Mouse (Mus musculus): ENCODE results near the gene Ifng. TPM values are rescaled to one million over a fixed set of nuclear protein-coding genes. Genes with fewer than 3 reads are reported as not detected.
A peak's percentile ranks its signal among the peaks of the same experiment; 100 is the strongest.

Gene Ifng
- not detected in 2 replicates for polyA plus RNA-seq (2012; rRNA removed)

GRCm38 (mm10) chr10:118440742-118441240 is at the start of gene Ifng:
Ifng (plus strand) TSS chr10:118441046.
- Histone ChIP-seq H3K4me3 (replicated peaks; ENCODE audit: extremely low read depth, low read depth, low read length) (no peak within 1 kb of the TSS), H3K4me1 (ENCODE audit: control insufficient read depth, insufficient read depth, low read length) (no peaks in the 10 kb centered on the region)
- no peak for TF ChIP-seq POLR2A (IDR thresholded peaks at IDR 0.05; ENCODE audit: borderline replicate concordance, extremely low read depth, low read depth, low read length)
- no peak for TF ChIP-seq CTCF (IDR thresholded peaks at IDR 0.05; ENCODE audit: insufficient read depth, low read length)
- WGBS: 87% methylated on average over 11 of the region's 11 CpGs
- no peak for DNase-seq

- no peak for TF ChIP-seq CTCF (IDR thresholded peaks at IDR 0.05; ENCODE audit: insufficient read depth, low read length)
- TF ChIP-seq POLR2A (IDR thresholded peaks at IDR 0.05; ENCODE audit: borderline replicate concordance, extremely low read depth, low read depth, low read length): no peak
- no peak for DNase-seq
- no peak overlapping the region for H3K4me3 ChIP-seq (replicated peaks; ENCODE audit: extremely low read depth, low read depth, low read length)
- no peaks in the 10 kb centered on the region for H3K4me1 ChIP-seq (ENCODE audit: control insufficient read depth, insufficient read depth, low read length)
- 69% methylated on average over 16 of the region's 16 CpGs for WGBS
These were observed 40.9 kb upstream of the Ifng start for GRCm38 (mm10) chr10:118399917-118400316.

GRCm38 (mm10) chr10:118406463-118407221 is 34.2 kb upstream of the Ifng start:
- 65% methylated on average over 5 of the region's 5 CpGs for WGBS
- TF ChIP-seq CTCF (IDR thresholded peaks at IDR 0.05; ENCODE audit: insufficient read depth, low read length): no peak
- no peak for TF ChIP-seq POLR2A (IDR thresholded peaks at IDR 0.05; ENCODE audit: borderline replicate concordance, extremely low read depth, low read depth, low read length)
- Histone ChIP-seq H3K4me1 (ENCODE audit: control insufficient read depth, insufficient read depth, low read length) (no peaks in the 10 kb centered on the region), H3K4me3 (replicated peaks; ENCODE audit: extremely low read depth, low read depth, low read length) (no peak overlapping the region)
- no peak for DNase-seq

GRCm38 (mm10) chr10:118411377-118411776 is 29.5 kb upstream of the Ifng start:
- Histone ChIP-seq H3K4me3 (replicated peaks; ENCODE audit: extremely low read depth, low read depth, low read length) (no peak overlapping the region), H3K4me1 (ENCODE audit: control insufficient read depth, insufficient read depth, low read length) (no peaks in the 10 kb centered on the region)
- TF ChIP-seq CTCF (IDR thresholded peaks at IDR 0.05; ENCODE audit: insufficient read depth, low read length) (peak; percentile 55; the same call in 1 of the 2 replicates), POLR2A (IDR thresholded peaks at IDR 0.05; ENCODE audit: borderline replicate concordance, extremely low read depth, low read depth, low read length) (no peak)
- DNase-seq: no peak

- H3K4me3 ChIP-seq (replicated peaks; ENCODE audit: extremely low read depth, low read depth, low read length): no peak overlapping the region
- TF ChIP-seq POLR2A (IDR thresholded peaks at IDR 0.05; ENCODE audit: borderline replicate concordance, extremely low read depth, low read depth, low read length) (no peak), CTCF (IDR thresholded peaks at IDR 0.05; ENCODE audit: insufficient read depth, low read length) (no peak)
- DNase-seq: no peak
- no peaks in the 10 kb centered on the region for H3K4me1 ChIP-seq (ENCODE audit: control insufficient read depth, insufficient read depth, low read length)
- 72% methylated on average over 5 of the region's 5 CpGs for WGBS
These were observed 28.1 kb upstream of the Ifng start for GRCm38 (mm10) chr10:118412774-118413173.

- 30% methylated on average over 7 of the region's 7 CpGs for WGBS
- Histone ChIP-seq H3K4me1 (ENCODE audit: control insufficient read depth, insufficient read depth, low read length) (no peaks in the 10 kb centered on the region), H3K4me3 (replicated peaks; ENCODE audit: extremely low read depth, low read depth, low read length) (no peak overlapping the region)
- DNase-seq: no peak
- no peak for TF ChIP-seq POLR2A (IDR thresholded peaks at IDR 0.05; ENCODE audit: borderline replicate concordance, extremely low read depth, low read depth, low read length)
- no peak for TF ChIP-seq CTCF (IDR thresholded peaks at IDR 0.05; ENCODE audit: insufficient read depth, low read length)
These were observed 21.8 kb upstream of the Ifng start for GRCm38 (mm10) chr10:118419000-118419425.

GRCm38 (mm10) chr10:118420896-118421295 is 19.9 kb upstream of the Ifng start:
- DNase-seq: no peak
- TF ChIP-seq CTCF (IDR thresholded peaks at IDR 0.05; ENCODE audit: insufficient read depth, low read length): no peak
- TF ChIP-seq POLR2A (IDR thresholded peaks at IDR 0.05; ENCODE audit: borderline replicate concordance, extremely low read depth, low read depth, low read length): no peak
- H3K4me1 ChIP-seq (ENCODE audit: control insufficient read depth, insufficient read depth, low read length): no peaks in the 10 kb centered on the region
- H3K4me3 ChIP-seq (replicated peaks; ENCODE audit: extremely low read depth, low read depth, low read length): no peak overlapping the region

- Histone ChIP-seq H3K4me3 (replicated peaks; ENCODE audit: extremely low read depth, low read depth, low read length) (no peak overlapping the region), H3K4me1 (ENCODE audit: control insufficient read depth, insufficient read depth, low read length) (no peaks in the 10 kb centered on the region)
- no peak for DNase-seq
- WGBS: 87% methylated on average over 6 of the region's 6 CpGs
- TF ChIP-seq CTCF (IDR thresholded peaks at IDR 0.05; ENCODE audit: insufficient read depth, low read length): no peak
- TF ChIP-seq POLR2A (IDR thresholded peaks at IDR 0.05; ENCODE audit: borderline replicate concordance, extremely low read depth, low read depth, low read length): no peak
These were observed 5.3 kb upstream of the Ifng start for GRCm38 (mm10) chr10:118435501-118435900.

- DNase-seq: no peak
- 64% methylated on average over 3 of the region's 3 CpGs for WGBS
- TF ChIP-seq POLR2A (IDR thresholded peaks at IDR 0.05; ENCODE audit: borderline replicate concordance, extremely low read depth, low read depth, low read length) (no peak), CTCF (IDR thresholded peaks at IDR 0.05; ENCODE audit: insufficient read depth, low read length) (no peak)
- Histone ChIP-seq H3K4me3 (replicated peaks; ENCODE audit: extremely low read depth, low read depth, low read length) (no peak overlapping the region), H3K4me1 (ENCODE audit: control insufficient read depth, insufficient read depth, low read length) (no peaks in the 10 kb centered on the region)
These were observed 1.1 kb downstream of the Ifng start for GRCm38 (mm10) chr10:118441898-118442297.

- TF ChIP-seq POLR2A (IDR thresholded peaks at IDR 0.05; ENCODE audit: borderline replicate concordance, extremely low read depth, low read depth, low read length) (no peak), CTCF (IDR thresholded peaks at IDR 0.05; ENCODE audit: insufficient read depth, low read length) (no peak)
- Histone ChIP-seq H3K4me3 (replicated peaks; ENCODE audit: extremely low read depth, low read depth, low read length) (no peak overlapping the region), H3K4me1 (ENCODE audit: control insufficient read depth, insufficient read depth, low read length) (no peaks in the 10 kb centered on the region)
- 76% methylated on average over 6 of the region's 6 CpGs for WGBS
- no peak for DNase-seq
These were observed 2.2 kb downstream of the Ifng start for GRCm38 (mm10) chr10:118442999-118443398.

All from lung, adult 2 months (tissue).